Mouse (Mus musculus): Measurements from ENCODE around the gene Ccdc39. TPM values are rescaled to one million over a fixed set of nuclear protein-coding genes. Genes with fewer than 3 reads are reported as not detected.

The Ccdc39 gene
- total RNA-seq, 2 experiments from 2014 or later: 20.9 to 36.2 TPM

GRCm38 (mm10) chr3:33799617-33800512 is 44.2 kb downstream of the Ccdc39 start, which contains the start of gene Ttc14:
Ttc14 (plus strand) TSS chr3:33799832.
- peak; percentile 97 to 98 for DNase-seq (ENCODE audit: extremely low spot score in 1 of 2, low spot score in 1 of 2)

DNA sequence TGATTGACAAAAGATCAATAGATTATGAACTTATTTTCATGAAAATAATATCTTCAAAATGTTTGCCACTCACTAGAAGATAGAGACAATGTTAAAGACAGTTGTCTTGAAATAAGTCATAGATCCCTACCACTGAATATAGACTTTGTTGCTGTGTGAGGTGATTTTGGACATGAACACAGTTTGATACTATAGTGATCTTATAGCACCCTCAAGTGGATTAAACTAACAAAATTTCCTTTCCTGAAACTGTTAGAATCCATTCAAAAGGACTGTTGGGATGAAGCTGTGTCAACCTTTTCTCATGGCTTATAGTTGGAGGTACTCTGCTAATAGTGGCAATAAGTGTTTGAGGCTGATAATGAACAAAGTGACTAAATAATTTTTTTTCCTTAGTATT is 53.1 kb downstream of the Ccdc39 start:
- no peak for DNase-seq (ENCODE audit: extremely low spot score in 1 of 2, low spot score in 1 of 2)

Other genes with a start within 250 kb of the Ccdc39 start
- 10 to 100 TPM; 68.1 to 94.9 TPM for gene Ttc14, start 44.5 kb downstream of the Ccdc39 start, total RNA-seq (2021)
- gene Fxr1, start 175.6 kb upstream of the Ccdc39 start, total RNA-seq (2021): 10 to 100 TPM; 80.6 to 82.9 TPM
- 10 to 100 TPM; 53.9 to 58.8 TPM for gene Dnajc19, start 237.0 kb upstream of the Ccdc39 start, total RNA-seq (2021)